Mouse (Mus musculus): ENCODE measurements around the gene Pum1. TPM values are rescaled to one million over a fixed set of nuclear protein-coding genes. Genes with fewer than 3 reads are reported as not detected.
"Not testable (repeated sequence)": the region's sequence is repeated elsewhere in the genome, so short reads cannot be mapped to it uniquely, and the experiment has no call there.

Gene Pum1
- polyA plus RNA-seq, 1 experiment from 2014 or later: 115 TPM

DNA sequence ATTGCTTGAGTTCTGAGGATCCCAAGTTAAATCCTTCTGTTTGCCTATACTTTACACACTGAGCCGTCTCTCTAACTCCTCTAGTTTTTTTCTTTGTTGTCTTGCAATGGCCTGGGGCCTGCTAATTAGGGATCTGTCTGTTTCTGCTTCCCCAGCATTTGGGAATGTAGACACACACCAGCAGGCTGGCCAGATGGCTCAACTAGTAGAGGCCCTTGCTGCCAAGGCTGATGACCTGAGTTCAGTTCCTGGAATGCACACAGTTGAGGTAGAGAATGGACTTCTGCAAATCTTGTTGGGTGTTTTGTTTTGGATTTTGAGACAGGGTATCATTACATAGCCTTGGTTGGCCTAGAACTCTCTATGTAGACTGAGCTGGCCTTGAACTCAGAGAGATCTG, 17.7 kb upstream of the Pum1 start:
- Histone ChIP-seq H3K4me3 (ENCODE audit: low read depth, low read length) (no peak overlapping the region), H3K9ac (ENCODE audit: low read length) (no peak overlapping the region), H3K9me3 (ENCODE audit: control insufficient read depth, low read length) (no peaks in the 10 kb centered on the region), H3K27ac (replicated peaks; ENCODE audit: low read depth, low read length) (no peak overlapping the region), H3K4me1 (ENCODE audit: control insufficient read depth, insufficient read depth, low read length) (no peaks in the 10 kb centered on the region), H3K4me2 (ENCODE audit: low read depth, severe bottlenecking) (no peak overlapping the region), H3K27me3 (ENCODE audit: control insufficient read depth, insufficient read depth, low read length) (no peaks in the 10 kb centered on the region), H3K36me3 (ENCODE audit: control insufficient read depth, insufficient read depth, low read length) (no peaks in the 10 kb centered on the region)
- no peak for DNase-seq (ENCODE audit: low spot score)
- WGBS: 59% methylated on average over 1 of the region's 1 CpGs
- ATAC-seq (ENCODE audit: insufficient number of reproducible peaks, low FRiP score, low TSS enrichment, low read depth): no peak

GRCm38 (mm10) chr4:130651286-130651685, 11.8 kb upstream of the Pum1 start:
- Histone ChIP-seq H3K27me3 (ENCODE audit: control insufficient read depth, insufficient read depth, low read length) (no peaks in the 10 kb centered on the region), H3K36me3 (ENCODE audit: control insufficient read depth, insufficient read depth, low read length) (no peaks in the 10 kb centered on the region), H3K9me3 (ENCODE audit: control insufficient read depth, low read length) (no peaks in the 10 kb centered on the region), H3K4me3 (ENCODE audit: low read depth, low read length) (no peak overlapping the region), H3K27ac (replicated peaks; ENCODE audit: low read depth, low read length) (no peak overlapping the region), H3K4me2 (ENCODE audit: low read depth, severe bottlenecking) (no peak overlapping the region), H3K9ac (ENCODE audit: low read length) (no peak overlapping the region), H3K4me1 (ENCODE audit: control insufficient read depth, insufficient read depth, low read length) (no peaks in the 10 kb centered on the region)
- ATAC-seq (ENCODE audit: insufficient number of reproducible peaks, low FRiP score, low TSS enrichment, low read depth) (no peak), DNase-seq (ENCODE audit: low spot score) (no peak)
- 81% methylated on average over 4 of the region's 4 CpGs for WGBS

GRCm38 (mm10) chr4:130652546-130652945, 10.6 kb upstream of the Pum1 start:
- H3K27me3 ChIP-seq (ENCODE audit: control insufficient read depth, insufficient read depth, low read length): no peaks in the 10 kb centered on the region
- H3K4me3 ChIP-seq (ENCODE audit: low read depth, low read length): no peak overlapping the region
- 51% methylated on average over 4 of the region's 4 CpGs for WGBS
- no peak overlapping the region for H3K4me2 ChIP-seq (ENCODE audit: low read depth, severe bottlenecking)
- no peak overlapping the region for H3K9ac ChIP-seq (ENCODE audit: low read length)
- ATAC-seq (ENCODE audit: insufficient number of reproducible peaks, low FRiP score, low TSS enrichment, low read depth) (no peak), DNase-seq (ENCODE audit: low spot score) (no peak)
- no peaks in the 10 kb centered on the region for H3K9me3 ChIP-seq (ENCODE audit: control insufficient read depth, low read length)
- no peak overlapping the region for H3K27ac ChIP-seq (replicated peaks; ENCODE audit: low read depth, low read length)
- no peaks in the 10 kb centered on the region for H3K36me3 ChIP-seq (ENCODE audit: control insufficient read depth, insufficient read depth, low read length)
- H3K4me1 ChIP-seq (ENCODE audit: control insufficient read depth, insufficient read depth, low read length): no peaks in the 10 kb centered on the region

GRCm38 (mm10) chr4:130657820-130658565, 5.1 kb upstream of the Pum1 start:
- Histone ChIP-seq H3K9ac (ENCODE audit: low read length) (no peak overlapping the region), H3K36me3 (ENCODE audit: control insufficient read depth, insufficient read depth, low read length) (no peaks in the 10 kb centered on the region), H3K9me3 (ENCODE audit: control insufficient read depth, low read length) (no peaks in the 10 kb centered on the region), H3K4me2 (ENCODE audit: low read depth, severe bottlenecking) (no peak overlapping the region), H3K4me1 (ENCODE audit: control insufficient read depth, insufficient read depth, low read length) (no peaks in the 10 kb centered on the region), H3K27me3 (ENCODE audit: control insufficient read depth, insufficient read depth, low read length) (no peaks in the 10 kb centered on the region), H3K27ac (replicated peaks; ENCODE audit: low read depth, low read length) (no peak overlapping the region), H3K4me3 (ENCODE audit: low read depth, low read length) (no peak overlapping the region)
- no peak for DNase-seq (ENCODE audit: low spot score)
- 12% methylated on average over 1 of the region's 1 CpGs for WGBS
- no peak for ATAC-seq (ENCODE audit: insufficient number of reproducible peaks, low FRiP score, low TSS enrichment, low read depth)

DNA sequence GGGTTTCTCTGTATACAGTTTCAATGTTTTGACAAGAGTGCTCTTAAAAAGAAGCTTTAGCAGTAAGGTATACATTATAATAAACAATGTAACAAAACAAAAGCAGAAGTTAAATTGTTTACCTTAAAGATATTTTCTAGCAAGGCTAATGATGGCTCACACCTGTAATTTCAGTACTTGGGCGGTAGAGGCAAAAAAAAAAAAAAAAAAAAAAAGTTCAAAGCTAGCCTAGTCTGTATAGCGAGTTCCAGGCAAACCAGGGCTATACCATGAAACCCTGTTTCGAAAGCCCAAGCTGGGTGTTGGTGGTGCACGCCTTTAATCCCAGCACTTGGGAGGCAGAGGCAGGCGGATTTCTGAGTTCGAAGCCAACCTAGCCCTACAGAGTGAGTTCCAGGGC, 3.7 kb upstream of the Pum1 start:
- Histone ChIP-seq H3K27ac (replicated peaks; ENCODE audit: low read depth, low read length) (no peak overlapping the region), H3K36me3 (ENCODE audit: control insufficient read depth, insufficient read depth, low read length) (no peaks in the 10 kb centered on the region), H3K4me3 (ENCODE audit: low read depth, low read length) (no peak overlapping the region), H3K4me1 (ENCODE audit: control insufficient read depth, insufficient read depth, low read length) (no peaks in the 10 kb centered on the region), H3K9ac (ENCODE audit: low read length) (no peak overlapping the region), H3K4me2 (ENCODE audit: low read depth, severe bottlenecking) (no peak overlapping the region), H3K9me3 (ENCODE audit: control insufficient read depth, low read length) (no peaks in the 10 kb centered on the region), H3K27me3 (ENCODE audit: control insufficient read depth, insufficient read depth, low read length) (no peaks in the 10 kb centered on the region)
- ATAC-seq (ENCODE audit: insufficient number of reproducible peaks, low FRiP score, low TSS enrichment, low read depth) (no peak), DNase-seq (ENCODE audit: low spot score) (no peak)
- WGBS: 88% methylated on average over 6 of the region's 6 CpGs

- DNase-seq (ENCODE audit: low spot score) (no peak), ATAC-seq (ENCODE audit: insufficient number of reproducible peaks, low FRiP score, low TSS enrichment, low read depth) (no peak)
- Histone ChIP-seq H3K9ac (ENCODE audit: low read length) (no peak overlapping the region), H3K4me3 (ENCODE audit: low read depth, low read length) (no peak overlapping the region), H3K27ac (replicated peaks; ENCODE audit: low read depth, low read length) (no peak overlapping the region), H3K9me3 (ENCODE audit: control insufficient read depth, low read length) (no peaks in the 10 kb centered on the region), H3K4me2 (ENCODE audit: low read depth, severe bottlenecking) (no peak overlapping the region), H3K36me3 (ENCODE audit: control insufficient read depth, insufficient read depth, low read length) (no peaks in the 10 kb centered on the region), H3K27me3 (ENCODE audit: control insufficient read depth, insufficient read depth, low read length) (no peaks in the 10 kb centered on the region), H3K4me1 (ENCODE audit: control insufficient read depth, insufficient read depth, low read length) (no peaks in the 10 kb centered on the region)
- 93% methylated on average over 2 of the region's 2 CpGs for WGBS
These were observed 3.0 kb upstream of the Pum1 start for GRCm38 (mm10) chr4:130660106-130660505.

- H3K9ac ChIP-seq (ENCODE audit: low read length): no peak overlapping the region
- DNase-seq (ENCODE audit: low spot score) (no peak), ATAC-seq (ENCODE audit: insufficient number of reproducible peaks, low FRiP score, low TSS enrichment, low read depth) (no peak)
- H3K9me3 ChIP-seq (ENCODE audit: control insufficient read depth, low read length): no peaks in the 10 kb centered on the region
- no peaks in the 10 kb centered on the region for H3K4me1 ChIP-seq (ENCODE audit: control insufficient read depth, insufficient read depth, low read length)
- no peak overlapping the region for H3K27ac ChIP-seq (replicated peaks; ENCODE audit: low read depth, low read length)
- no peaks in the 10 kb centered on the region for H3K36me3 ChIP-seq (ENCODE audit: control insufficient read depth, insufficient read depth, low read length)
- 91% methylated on average over 3 of the region's 3 CpGs for WGBS
- H3K4me2 ChIP-seq (ENCODE audit: low read depth, severe bottlenecking): no peak overlapping the region
- no peaks in the 10 kb centered on the region for H3K27me3 ChIP-seq (ENCODE audit: control insufficient read depth, insufficient read depth, low read length)
- no peak overlapping the region for H3K4me3 ChIP-seq (ENCODE audit: low read depth, low read length)
These were observed 2.0 kb upstream of the Pum1 start for GRCm38 (mm10) chr4:130661151-130661550.

DNA sequence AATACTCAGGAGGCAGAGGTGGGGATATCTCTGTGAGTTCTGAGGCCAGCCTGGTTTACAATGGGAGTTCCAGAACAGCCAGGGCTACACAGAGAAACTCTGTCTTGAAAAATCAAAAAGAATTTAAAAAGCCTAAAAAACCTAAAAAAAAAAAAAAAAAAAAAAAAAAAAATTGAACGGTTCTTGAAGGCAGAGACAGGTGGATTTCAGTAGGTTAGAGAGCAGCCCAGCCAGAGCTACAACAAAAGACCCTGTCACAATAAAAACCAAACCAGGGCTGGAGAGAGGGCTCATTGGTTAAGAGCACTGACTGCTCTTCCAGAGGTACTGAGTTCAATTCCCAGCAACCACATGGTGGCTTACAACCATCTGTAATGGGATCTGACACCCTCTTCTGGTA, 816 bp upstream of the Pum1 start:
- H3K4me1 ChIP-seq (ENCODE audit: control insufficient read depth, insufficient read depth, low read length); H3K36me3 ChIP-seq (ENCODE audit: control insufficient read depth, insufficient read depth, low read length); H3K9me3 ChIP-seq (ENCODE audit: control insufficient read depth, low read length); H3K27me3 ChIP-seq (ENCODE audit: control insufficient read depth, insufficient read depth, low read length); H3K4me3 ChIP-seq (ENCODE audit: low read depth, low read length); H3K4me2 ChIP-seq (ENCODE audit: low read depth, severe bottlenecking); H3K27ac ChIP-seq (replicated peaks; ENCODE audit: low read depth, low read length); H3K9ac ChIP-seq (ENCODE audit: low read length); DNase-seq (ENCODE audit: low spot score); ATAC-seq (ENCODE audit: insufficient number of reproducible peaks, low FRiP score, low TSS enrichment, low read depth): not testable (repeated sequence)
- 88% methylated on average over 1 of the region's 1 CpGs for WGBS

All from limb, embryonic 11.5 days (tissue).